ENCODE assay signal across 23 mouse cellular contexts in the genomic region with DNA sequence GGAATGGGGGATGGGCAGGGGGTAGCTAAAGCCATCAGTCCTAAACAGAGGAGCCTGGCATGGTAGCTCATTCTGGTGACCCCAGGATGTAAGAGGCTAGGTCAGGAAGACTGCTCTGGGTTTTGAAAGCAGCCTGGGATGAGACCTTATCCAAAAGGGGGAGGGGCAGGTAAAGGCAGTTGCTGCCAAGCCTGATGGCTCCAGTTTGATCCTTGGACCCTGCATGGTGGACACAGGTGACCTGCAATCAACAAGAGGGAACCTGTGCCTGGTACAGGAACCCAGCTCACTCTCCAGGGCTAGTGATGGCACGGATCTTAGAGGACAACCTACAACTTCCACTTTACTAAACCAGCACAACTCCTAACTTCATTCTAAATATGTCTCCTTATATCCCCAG. TPM values are rescaled to one million over a fixed set of nuclear protein-coding genes. Genes with fewer than 3 reads are reported as not detected.
"Had no signal": no experiment of that assay in that cellular context is flagged by ENCODE, and none has a peak within 500 bp of the region (broad histone marks: within the 10 kb centered on the region; RNA-seq: fewer than 3 reads in every experiment).

No protein-coding gene starts in this region.

- H3K4me3 ChIP-seq: intestine, embryonic 15.5 days; layer of hippocampus, adult 2 months; limb, embryonic 10.5 days; limb, embryonic 13.5 days; liver, embryonic 13.5 days; midbrain, embryonic 13.5 days; myocyte; neural tube, embryonic 13.5 days had no signal

- H3K27me3 ChIP-seq: intestine, embryonic 15.5 days had no signal

- DNase-seq: kidney, adult 18-20 months; layer of hippocampus, adult 9-11 months; liver, embryonic 13.5 days; lung, adult 2 months; lung, postnatal 14 days; lung, postnatal 4 days; retina, postnatal 1 day; right cerebral cortex, postnatal 25 days; spleen, adult 18-20 months; thymus, adult 18-20 months; thymus, postnatal 36 days had no signal

- H3K9ac ChIP-seq: intestine, embryonic 15.5 days; limb, embryonic 13.5 days; liver, embryonic 13.5 days; midbrain, embryonic 13.5 days; neural tube, embryonic 13.5 days had no signal

- H3K4me1 ChIP-seq: midbrain, embryonic 13.5 days; neural tube, embryonic 13.5 days had no signal

- ATAC-seq: intestine, embryonic 15.5 days; midbrain, embryonic 13.5 days; midbrain, embryonic 16.5 days had no signal

- H3K36me3 ChIP-seq: intestine, embryonic 15.5 days; limb, embryonic 10.5 days; limb, embryonic 13.5 days; liver, embryonic 13.5 days; midbrain, embryonic 13.5 days; neural tube, embryonic 13.5 days had no signal

- H3K27ac ChIP-seq: intestine, embryonic 15.5 days; kidney, postnatal 0 days; layer of hippocampus, adult 2 months; limb, embryonic 10.5 days; limb, embryonic 13.5 days; liver, embryonic 13.5 days; midbrain, embryonic 13.5 days; neural tube, embryonic 13.5 days had no signal

- H3K4me2 ChIP-seq: intestine, embryonic 15.5 days; limb, embryonic 13.5 days; liver, embryonic 13.5 days; midbrain, embryonic 13.5 days; neural tube, embryonic 13.5 days had no signal

- H3K9me3 ChIP-seq: intestine, embryonic 15.5 days; limb, embryonic 10.5 days; limb, embryonic 13.5 days; liver, embryonic 13.5 days; midbrain, embryonic 13.5 days; neural tube, embryonic 13.5 days had no signal

RNA-seq across cellular contexts. Expression of gene Fam81a, which starts 7.2 kb away (rescaled TPM):
- total RNA-seq: megakaryocyte progenitor cell, adult 5-6 weeks; megakaryocyte-erythroid progenitor cell, adult 5-6 weeks; neutrophil, adult 5-6 weeks had no signal
